Mouse (Mus musculus) retina, postnatal 1 day (tissue): ENCODE measurements at regions not wholly inside any gene's neighbourhood (a gene's known extent, or its start where the extent isn't known, plus 50 kb on each side); places are given as distances from the start of the nearest gene placed in this dataset.

ENCODE experiments used
- DNase-seq: peaks from one replicate; pipeline ENCODE4 v3.0.0-alpha.2; 2012

DNA sequence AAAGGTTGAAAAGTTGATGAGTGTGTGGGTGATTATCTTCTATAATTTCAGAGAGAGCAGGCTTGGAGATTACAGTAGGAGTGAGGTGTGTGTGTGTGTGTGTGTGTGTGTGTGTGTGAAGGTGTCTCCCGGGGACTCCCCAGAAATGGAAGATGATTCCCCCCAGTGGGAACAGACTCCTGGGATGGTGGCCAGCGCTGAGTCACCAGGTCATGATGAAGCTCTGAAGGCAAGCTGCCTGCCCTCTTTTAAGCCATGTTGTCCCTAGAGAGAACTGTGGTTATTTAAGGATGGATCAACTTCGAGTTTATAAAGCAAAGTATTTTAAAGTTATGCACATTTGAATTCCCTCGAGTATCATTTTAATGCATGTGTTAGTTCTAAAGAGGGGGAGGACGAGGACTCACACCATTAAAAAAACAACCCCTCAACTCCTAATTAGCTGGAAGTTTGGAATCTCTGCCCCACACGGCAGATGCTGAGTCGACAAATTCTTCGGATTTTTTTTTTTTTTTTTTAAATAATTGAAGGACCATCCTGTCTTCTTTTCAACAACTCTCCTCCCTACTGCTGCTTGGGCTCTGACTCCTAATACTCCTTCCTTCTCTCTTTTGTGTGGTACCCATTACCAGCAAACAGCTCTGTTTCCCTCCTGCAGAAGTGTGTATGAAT is 186.6 kb downstream of the Ly86 start:
- no peak for DNase-seq

DNA sequence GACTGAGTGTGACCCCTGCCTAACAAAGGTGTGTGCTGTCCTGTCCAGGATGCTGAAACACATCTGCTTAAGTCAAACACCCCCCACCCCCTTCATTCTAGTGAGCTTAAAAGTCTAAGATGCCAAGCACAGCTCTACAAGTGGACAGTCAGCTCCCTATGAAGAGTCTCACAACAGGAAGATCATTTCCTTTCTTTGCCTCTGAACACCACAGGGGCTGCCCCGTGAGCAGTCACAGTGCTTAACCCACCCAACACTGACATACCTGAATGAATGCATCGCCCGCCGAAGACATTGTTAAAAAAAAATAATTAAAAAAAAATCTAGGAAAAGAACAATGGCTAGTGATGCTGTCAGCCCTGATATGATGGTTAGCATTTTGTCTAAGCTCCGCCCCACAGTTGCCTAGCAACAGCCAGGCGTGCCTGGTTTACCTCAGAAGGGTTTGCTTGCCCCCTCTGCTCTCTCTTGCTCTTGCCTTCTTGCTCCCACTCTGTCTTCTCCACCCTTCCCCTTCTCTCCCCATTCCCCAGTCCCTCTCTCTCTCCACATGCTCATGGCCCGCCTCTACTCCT is 187.7 kb downstream of the Ly86 start:
- DNase-seq = peak; percentile 74

DNA sequence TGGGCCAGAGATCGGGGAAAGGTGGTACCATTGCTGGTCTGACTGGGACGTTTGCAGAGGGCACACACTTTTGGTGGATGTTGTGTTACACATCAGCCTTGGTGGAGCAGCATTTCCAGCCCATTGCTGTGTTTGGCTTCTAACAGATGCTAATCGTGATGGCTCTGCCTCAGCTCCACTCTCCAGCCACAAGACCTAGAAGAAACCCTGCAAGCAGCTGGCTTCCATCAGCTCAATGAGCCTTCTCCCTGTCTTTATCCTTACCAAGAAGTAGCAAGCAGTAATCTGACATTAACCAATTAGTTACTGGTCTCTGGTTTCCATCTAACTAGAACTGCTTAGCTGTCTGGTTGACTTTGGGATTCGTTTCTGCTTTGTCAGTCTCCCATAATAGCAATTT is 188.8 kb downstream of the Ly86 start:
- no peak for DNase-seq

DNA sequence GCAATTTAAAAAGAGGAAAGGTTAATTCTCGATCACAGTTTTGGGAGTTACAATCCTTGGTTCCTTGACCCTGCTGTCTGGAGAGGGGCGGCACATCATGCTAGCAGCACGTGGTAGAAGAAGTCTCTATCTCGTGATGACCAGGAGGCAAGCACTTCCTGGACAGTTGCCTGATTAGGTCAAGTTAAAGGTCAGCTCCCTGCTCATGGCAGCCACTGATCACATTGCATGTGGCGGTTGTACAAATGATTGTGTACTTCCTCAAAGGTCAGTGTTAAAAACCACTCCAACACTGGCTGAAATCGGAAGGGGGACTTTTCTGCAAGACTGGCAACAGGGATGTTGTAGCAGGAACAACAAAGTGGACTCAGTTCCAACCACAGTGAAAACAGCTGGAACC is 192.3 kb downstream of the Ly86 start:
- DNase-seq = no peak

DNA sequence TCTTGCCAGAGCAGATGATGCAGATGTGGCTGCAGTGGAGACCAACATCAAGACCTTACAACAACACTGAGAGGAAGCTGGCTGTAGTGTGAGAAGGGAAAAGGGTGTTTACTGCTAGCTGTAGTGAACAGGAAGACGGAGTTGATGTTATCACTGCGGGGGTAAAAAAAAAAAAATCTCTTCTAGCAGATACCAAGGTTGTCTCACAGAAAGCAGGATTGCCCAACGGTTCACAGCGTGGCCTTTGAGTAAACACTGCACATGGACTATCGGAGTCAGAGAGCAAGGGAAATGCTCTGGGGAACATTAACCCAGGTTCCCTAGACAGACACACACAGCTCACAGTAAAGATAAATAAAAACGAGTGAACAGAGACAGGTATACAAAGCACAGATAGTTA is 192.8 kb downstream of the Ly86 start:
- DNase-seq = no peak

DNA sequence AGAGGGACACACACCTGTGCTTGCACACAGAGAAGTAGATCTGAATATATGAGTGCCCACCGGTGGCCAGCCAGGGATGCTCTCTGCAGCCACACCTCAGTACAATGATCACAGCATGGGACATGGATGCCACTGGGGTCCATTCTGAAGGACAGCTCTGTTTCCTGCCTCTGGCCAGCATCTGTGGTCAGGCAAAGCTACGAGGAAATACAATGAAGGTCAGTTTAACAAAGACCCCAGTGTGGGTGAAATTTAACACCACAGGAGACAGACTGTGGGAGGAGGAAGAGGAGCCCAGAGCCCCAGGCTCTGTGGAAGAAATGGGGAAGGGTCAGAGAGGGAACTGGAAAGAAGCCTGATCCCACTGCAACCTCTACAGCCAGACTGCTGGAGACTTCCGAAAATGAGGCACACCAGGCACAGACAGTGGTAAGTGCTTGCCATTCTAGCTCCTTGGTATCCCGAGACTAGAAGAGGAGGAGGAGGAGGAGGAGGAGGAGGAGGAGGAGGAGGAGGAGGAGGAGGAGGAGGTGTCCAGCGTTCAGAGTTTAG is 196.0 kb downstream of the Ly86 start:
- peak; percentile 48 for DNase-seq

DNA sequence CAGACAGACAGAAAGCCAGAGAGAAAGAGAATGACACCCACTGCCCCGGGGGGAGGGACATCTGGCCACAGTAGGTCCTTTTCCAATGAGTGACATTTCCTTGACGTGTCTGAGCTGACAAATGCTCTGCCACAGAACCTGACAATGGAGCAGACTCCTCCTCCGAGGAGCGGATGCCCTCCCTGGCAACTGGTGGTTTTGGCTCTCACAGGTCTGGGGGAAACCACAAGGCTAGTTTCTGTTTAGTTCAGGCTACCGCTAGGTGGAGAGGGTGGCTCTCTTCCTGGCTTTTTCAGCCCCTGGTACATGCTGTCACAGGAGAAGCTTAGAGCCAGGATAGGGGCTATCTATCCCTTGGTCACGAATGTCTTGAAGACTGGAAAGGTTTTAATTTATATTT is 196.7 kb downstream of the Ly86 start:
- peak; percentile 83 for DNase-seq

DNA sequence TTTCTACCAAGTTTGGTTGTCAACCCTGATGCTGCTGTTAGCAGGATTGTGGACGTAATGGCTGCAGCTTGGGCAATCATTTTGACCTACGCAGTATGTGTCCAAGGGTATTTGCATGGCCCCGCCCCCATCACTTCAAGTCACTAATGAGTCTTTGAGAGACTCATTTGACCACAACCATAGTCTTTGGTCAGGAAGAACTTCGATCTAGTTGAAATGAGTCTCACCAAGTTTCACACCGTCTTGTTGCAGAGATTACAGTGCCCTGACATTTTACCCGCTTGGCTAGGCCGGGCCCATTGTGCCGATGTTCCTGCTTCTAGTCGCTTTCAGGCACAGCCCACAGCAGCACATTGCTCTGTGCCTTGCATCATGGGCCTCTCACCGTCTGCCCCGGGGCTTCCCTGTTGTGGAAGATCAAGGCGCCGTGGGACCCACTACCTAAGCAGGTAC is 197.8 kb downstream of the Ly86 start:
- DNase-seq = no peak

DNA sequence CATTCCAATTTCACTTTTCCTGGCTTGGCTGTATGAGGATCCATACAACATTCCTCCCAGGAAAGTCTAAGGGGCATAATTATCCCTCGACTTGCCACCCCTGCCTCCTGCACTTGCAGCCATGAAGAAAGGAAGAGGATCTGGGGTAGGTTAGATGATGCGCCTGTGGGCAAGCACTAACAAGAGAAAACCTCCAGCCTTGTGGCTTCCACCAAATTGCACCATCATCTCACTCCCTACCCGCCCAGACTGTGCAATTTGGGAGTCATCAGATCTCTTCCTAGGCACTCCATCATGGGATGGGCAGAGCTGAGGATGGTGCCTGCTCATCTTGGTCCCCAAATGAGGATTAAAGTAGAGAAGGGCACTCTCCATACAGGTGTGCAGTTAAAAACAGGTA is 198.8 kb downstream of the Ly86 start:
- no peak for DNase-seq

DNA sequence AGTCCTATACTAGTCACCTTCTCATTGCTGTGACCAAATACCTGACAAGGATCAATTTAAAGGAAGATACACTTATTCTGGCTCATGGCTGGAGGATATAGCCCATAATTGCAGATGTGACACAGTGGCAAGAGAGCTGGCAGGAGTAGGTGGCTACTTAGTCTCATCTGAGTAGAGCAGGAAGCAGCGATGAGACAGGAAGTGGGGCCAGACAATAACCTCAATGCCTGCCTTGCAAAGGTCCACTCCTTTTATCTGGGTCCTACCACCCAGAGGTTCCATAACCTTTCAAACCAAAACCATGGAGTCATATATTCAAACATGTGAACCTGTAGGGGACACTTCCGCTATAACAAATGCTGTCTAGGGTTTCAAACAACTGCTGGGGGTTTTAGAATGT is 199.7 kb downstream of the Ly86 start:
- DNase-seq = no peak

DNA sequence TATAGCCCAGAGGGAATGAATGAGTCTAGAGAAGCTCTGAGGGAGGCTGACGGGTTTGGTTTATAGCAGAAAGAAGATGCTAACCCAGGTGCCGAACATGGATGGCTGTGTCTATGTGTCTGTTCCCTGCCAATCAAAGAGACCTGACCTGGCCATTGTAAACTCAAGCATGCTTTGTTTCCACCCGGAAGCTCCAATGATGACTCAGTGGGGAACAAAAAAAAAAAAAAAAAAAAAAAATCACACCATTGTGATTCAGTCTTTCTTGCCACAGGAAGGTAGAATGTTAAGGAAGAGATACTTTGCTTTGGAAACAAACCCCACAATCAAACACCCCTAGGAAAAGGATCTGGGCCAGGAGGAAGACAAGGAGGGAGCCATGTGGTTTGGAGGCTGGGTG is 201.5 kb downstream of the Ly86 start:
- DNase-seq = no peak

DNA sequence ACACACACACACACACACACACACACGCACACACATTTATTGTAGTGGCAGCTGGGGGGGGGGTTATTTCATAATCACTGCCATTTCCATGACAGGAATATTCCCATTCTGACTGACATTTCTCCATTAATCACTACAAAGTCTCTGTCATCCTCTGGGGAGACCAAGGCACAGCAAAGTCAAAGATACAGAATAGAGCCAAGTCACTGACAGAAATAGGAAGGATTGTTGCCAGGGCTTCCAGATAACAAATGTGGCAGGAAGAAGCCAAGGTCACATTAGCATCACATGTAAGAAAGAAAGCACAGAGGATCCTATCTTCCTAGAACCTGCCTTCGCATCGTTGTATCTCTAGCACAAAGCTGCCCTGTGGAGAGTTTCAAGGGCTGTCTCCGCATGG is 205.6 kb downstream of the Ly86 start:
- no peak for DNase-seq

DNA sequence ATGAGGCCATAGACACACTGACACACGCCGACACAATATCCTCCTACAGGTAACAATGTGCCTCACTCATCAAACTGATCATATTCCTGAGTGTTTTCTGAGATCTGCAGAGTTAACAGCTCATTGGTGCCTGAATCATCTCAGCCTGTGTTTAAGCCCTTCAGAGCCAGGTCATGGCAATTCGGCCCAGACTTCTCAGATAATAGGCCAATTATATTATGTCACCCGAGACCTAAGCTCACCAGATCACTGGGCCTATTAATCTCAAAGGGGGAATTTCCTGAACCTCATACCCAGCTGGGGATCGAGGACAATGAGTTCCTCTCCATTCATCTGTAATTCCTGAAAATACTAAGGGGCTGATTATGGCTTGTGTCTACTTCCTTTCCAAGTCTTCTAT is 208.4 kb downstream of the Ly86 start:
- DNase-seq = peak; percentile 59

DNA sequence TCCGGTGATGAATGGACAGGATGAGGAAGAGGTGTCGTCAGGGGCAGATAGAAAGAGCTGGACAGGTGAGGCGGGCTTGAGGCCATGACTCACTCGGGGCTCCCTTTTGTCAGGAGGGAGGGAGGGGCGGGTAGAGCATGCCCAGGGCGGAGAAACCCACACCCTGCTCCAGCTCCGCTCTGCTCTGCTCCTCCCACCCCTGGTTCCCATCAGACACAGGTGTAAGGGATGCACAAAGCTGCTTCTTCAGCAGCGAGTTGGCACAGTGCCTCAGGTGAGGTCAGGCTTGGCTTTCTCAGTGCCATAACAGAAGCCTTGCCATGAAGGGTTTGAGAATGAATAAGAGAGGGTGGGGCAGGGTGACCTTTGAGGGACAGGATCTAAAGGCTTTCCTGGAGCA is 212.2 kb downstream of the Ly86 start:
- no peak for DNase-seq

DNA sequence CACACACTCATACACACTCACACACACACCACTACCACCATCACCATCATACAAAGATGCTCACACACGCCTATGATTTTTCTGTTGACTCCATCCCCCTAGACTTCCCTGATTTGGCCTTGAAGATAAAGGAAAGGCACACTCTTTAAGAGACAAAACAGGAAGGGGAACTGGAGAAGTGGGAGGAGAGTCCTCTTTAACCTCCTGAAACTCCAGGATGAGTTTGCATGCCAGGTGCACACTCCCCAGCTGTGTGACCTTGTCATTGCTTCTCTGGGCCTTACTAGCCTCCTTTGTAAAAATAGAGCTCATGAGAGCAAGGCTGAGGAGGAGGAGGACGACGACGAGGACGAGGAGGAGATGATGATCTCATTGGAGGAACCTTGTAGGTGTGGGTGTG is 212.8 kb downstream of the Ly86 start:
- DNase-seq = no peak

DNA sequence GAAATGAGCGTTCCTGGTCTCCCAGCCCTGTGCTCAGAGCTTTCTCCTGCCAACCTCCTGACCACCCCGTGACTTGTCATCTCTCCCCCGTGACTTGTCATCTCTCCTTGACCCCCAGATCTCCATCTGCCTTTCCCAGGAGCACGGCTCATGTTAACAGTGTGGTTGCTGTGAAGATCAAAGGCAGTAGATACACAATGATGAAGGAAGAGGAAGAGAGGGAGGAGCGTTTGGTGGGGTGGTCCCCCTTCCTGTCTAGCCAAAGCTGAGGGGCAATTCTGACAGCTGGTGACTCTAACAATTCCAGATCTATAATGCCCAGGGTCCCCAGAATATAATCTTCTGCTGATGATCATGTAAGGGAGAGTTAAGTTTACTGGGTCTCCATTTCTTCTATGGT is 214.0 kb downstream of the Ly86 start:
- no peak for DNase-seq

DNA sequence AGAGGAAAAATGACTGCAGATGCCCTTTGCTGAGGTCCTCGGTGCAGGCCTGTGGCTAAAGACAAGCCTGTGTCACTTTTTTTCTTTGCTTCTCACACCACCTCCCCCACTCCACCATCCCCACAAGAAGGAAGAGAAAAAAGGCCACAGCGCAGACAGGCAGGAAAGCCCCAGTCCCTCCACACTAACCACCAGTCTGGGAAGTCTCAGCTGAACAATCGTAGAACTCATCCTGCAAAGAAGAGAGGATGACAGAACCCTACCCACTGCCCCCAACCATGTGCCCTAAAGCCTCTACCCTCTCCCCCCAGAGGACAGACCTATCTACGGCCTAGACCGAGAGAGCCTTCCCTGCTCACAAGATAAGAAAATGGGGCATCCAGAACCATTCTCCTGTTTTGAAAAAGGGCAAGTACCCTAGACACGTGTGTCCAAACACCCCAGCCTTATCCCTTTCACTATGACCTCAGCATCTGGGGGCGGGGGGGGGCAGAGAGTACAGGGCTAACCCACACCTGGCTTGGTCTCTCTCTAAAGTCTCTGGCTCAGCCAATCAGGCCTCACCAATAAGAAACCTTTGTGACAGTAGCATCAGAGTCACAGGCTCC is 214.8 kb downstream of the Ly86 start:
- no peak for DNase-seq

DNA sequence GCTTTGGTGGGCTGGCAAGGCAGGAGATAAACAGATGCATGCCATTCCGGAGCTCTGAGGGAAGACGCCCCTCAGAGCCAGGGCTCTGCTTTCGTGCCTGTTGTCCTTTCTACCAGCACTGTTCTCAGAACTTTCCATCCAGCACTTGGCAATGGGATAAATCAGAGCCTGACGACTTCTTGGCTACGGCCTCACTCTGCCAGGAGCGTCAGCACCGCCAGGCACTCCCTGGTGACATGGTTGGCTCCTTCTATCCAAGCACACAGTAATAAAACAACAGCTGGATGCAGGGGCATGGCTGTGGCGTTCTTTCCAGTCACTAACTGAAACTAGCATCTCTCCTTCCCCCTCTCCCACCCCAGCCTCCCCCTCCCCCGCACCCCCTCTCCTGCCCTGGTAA is 215.4 kb downstream of the Ly86 start:
- DNase-seq = no peak

DNA sequence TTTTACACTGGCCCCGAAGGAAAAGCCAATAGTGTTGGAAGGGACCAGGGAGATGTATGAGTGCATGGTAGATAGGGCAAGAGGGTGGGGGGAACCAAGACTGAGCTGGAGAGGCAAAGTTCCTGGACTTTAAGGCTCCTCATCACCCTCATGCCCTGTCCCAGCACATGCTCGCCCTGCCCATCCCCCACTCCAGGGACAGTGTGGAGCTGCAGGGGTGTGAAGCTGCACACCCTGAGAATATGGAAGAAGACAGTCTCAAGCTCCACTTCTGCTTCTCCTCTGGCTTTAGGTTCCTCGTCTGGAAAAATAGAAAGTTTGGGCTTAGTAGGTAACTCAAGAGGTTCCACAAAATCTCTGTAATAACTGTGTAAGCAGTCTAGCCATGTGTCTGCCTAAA is 215.8 kb downstream of the Ly86 start:
- no peak for DNase-seq

DNA sequence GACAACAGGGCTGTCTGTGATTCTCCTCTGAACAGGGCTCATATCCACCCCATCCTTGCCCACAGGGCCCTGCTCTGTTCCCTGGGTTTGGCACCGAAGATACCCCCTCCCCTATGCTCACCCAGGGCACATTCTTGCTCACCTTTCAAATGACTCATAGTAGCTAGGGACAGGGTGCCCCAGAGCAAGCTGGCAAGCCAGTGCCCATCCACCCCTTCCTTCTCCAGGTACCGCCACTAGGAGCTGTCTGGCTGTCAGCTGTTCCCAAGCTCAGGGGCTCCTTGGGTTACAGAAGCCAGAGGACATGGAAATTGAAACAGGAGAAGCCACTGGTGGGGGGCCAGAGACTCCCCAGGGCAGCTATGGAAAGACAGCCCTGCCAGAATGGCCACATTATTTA is 216.4 kb downstream of the Ly86 start:
- DNase-seq = no peak

DNA sequence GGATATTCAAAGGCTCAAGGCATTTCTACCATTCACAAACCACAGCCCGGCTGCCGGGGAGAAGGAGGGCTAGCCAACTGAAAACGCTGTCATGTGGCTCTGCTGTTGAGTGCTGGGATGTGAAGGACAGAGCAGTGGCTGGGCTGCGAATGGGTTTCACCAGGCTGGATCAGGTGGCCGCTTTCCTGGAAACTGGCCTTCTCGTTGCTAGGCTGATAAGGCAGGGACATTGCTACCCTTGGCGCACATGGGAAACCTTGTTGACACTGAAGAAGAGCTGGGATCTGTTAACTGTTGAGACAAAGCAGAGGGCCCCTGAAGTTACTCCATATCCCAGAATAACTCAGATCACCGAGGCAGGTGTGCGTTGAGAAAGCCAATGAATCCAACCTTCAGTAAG is 216.1 kb upstream of the Rreb1 start:
- DNase-seq = no peak

DNA sequence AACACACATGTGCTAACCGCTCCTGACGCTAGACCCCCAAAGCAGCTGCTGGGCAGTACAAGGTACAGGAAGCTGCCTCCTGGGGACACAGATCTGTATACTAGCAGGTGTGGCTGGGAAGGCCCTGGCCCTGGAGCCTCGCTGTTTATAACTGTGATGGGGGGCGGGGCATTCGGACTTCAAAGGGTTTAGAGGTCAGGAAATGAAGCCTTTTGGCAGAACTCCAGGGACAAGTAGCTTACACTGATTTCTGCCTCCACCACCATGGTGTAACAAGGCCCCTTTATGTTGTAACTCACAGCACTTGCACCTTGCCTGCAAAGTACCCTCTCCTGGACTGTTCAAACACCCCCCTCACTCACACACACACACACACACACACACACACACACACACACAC is 215.5 kb upstream of the Rreb1 start:
- peak; percentile 71 for DNase-seq

DNA sequence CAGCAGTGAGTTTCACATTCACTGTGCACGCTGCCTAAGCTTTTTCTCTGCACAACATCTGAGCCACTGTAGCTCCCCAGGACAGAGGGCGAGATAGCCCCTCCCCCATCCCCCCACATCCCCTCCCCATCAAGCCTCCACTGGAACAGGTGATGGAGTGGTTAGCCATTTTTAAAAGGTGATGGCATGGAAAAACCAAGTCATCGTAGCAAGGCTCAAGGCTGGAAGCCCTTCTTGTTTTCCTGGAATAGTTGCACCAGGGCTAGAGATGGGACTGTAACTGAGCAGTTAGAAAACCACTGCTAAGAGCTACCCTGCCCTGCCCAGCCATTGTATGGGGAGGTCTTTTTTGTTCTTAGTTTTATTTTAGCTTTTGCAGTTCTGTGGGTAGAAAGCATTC is 209.1 kb upstream of the Rreb1 start:
- no peak for DNase-seq

DNA sequence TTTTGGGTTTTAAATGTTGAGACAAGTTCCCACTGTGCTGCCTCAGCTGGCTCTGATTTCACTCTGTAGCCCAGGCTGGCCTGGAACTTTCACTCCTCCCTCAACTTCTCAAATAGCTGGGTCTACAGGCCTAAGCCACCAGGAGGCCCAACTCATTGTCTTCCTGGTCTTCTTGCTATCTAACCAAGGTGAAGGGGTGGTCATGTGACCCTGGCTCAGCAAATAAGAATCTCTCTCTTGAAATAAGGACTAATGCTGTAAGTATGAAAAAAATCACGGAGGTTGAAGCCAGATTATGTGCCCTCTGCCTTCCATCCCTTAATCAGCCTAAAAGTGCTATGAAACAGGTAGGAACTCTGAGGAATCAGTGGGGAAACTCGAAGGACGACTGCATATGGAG is 208.7 kb upstream of the Rreb1 start:
- no peak for DNase-seq

DNA sequence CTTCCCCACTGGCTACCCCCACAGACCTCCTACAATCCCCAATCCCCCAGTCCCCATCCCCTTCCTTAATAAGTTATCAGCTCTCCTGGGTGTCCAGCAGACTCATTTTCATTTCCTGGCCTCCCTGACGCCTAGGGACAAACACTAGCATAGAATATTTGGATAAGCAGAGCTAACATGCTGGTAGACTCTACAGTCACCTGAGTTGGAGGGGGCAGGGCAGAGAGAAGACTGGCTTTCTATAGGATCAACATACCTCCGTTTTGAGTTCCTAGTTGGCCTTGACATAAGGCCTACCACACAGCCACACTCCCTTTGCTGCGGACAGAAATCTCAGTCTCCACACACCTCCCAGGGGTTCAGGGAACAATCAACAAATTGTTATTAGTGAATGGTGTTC is 205.2 kb upstream of the Rreb1 start:
- DNase-seq = no peak
